Mouse (Mus musculus): Measurements from ENCODE around the gene Rab20. TPM values are rescaled to one million over a fixed set of nuclear protein-coding genes. Genes with fewer than 3 reads are reported as not detected.

Gene Rab20
- total and polyA plus RNA-seq, 2 experiments: 15.9 to 21.2 TPM

GRCm38 (mm10) chr8:11457278-11457677 is 21.2 kb downstream of the Rab20 start:
- H3K79me2 ChIP-seq (ENCODE audit: control insufficient read depth, insufficient read depth, low read length): peaks cover 28% of the 10 kb centered on the region
- 50% methylated on average over 3 of the region's 3 CpGs for WGBS
- no peaks in the 10 kb centered on the region for H3K27me3 ChIP-seq (ENCODE audit: control insufficient read depth, insufficient read depth, low read length)
- no peak overlapping the region for H3K9ac ChIP-seq (ENCODE audit: low read depth, low read length)
- no peak for DNase-seq (ENCODE audit: extremely low read depth, low read depth, low spot score)
- peak overlapping the region; percentile 95 for H3K27ac ChIP-seq (replicated peaks; ENCODE audit: insufficient read depth, low read depth, low read length)
- peaks cover 6% of the 10 kb centered on the region; the same call in 1 of the 2 replicates for H3K36me3 ChIP-seq (ENCODE audit: control insufficient read depth, insufficient read depth, low read length)
- peaks cover 22% of the 10 kb centered on the region for H3K4me1 ChIP-seq (ENCODE audit: control insufficient read depth, insufficient read depth, low read length)
- H3K4me3 ChIP-seq (ENCODE audit: insufficient read depth, low read depth, low read length): no peak overlapping the region
- no peak for TF ChIP-seq POLR2A (IDR thresholded peaks at IDR 0.05; ENCODE audit: extremely low read depth, insufficient read depth, low read length)
- no peak for TF ChIP-seq CTCF (IDR thresholded peaks at IDR 0.05; ENCODE audit: low read depth, low read length)

- H3K27ac ChIP-seq (replicated peaks; ENCODE audit: insufficient read depth, low read depth, low read length): no peak overlapping the region
- H3K36me3 ChIP-seq (ENCODE audit: control insufficient read depth, insufficient read depth, low read length): peaks cover 6% of the 10 kb centered on the region; the same call in 1 of the 2 replicates
- DNase-seq (ENCODE audit: extremely low read depth, low read depth, low spot score): no peak
- peaks cover 11% of the 10 kb centered on the region; the same call in 1 of the 2 replicates for H3K79me2 ChIP-seq (ENCODE audit: control insufficient read depth, insufficient read depth, low read length)
- TF ChIP-seq CTCF (IDR thresholded peaks at IDR 0.05; ENCODE audit: low read depth, low read length): no peak
- no peak for TF ChIP-seq POLR2A (IDR thresholded peaks at IDR 0.05; ENCODE audit: extremely low read depth, insufficient read depth, low read length)
- H3K27me3 ChIP-seq (ENCODE audit: control insufficient read depth, insufficient read depth, low read length): no peaks in the 10 kb centered on the region
- no peak overlapping the region for H3K9ac ChIP-seq (ENCODE audit: low read depth, low read length)
- peaks cover 18% of the 10 kb centered on the region for H3K4me1 ChIP-seq (ENCODE audit: control insufficient read depth, insufficient read depth, low read length)
- 88% methylated on average over 12 of the region's 12 CpGs for WGBS
- H3K4me3 ChIP-seq (ENCODE audit: insufficient read depth, low read depth, low read length): no peak overlapping the region
These were observed 24.3 kb downstream of the Rab20 start for GRCm38 (mm10) chr8:11454228-11454627.

GRCm38 (mm10) chr8:11452974-11453373 is 25.5 kb downstream of the Rab20 start:
- whole genome bisulfite sequencing: 82% methylated on average over 4 of the region's 4 CpGs
- Histone ChIP-seq H3K4me1 (ENCODE audit: control insufficient read depth, insufficient read depth, low read length) (peaks cover 13% of the 10 kb centered on the region), H3K4me3 (ENCODE audit: insufficient read depth, low read depth, low read length) (no peak overlapping the region), H3K9ac (ENCODE audit: low read depth, low read length) (no peak overlapping the region), H3K36me3 (ENCODE audit: control insufficient read depth, insufficient read depth, low read length) (peaks cover 6% of the 10 kb centered on the region; the same call in 1 of the 2 replicates), H3K27ac (replicated peaks; ENCODE audit: insufficient read depth, low read depth, low read length) (0 out of 2 replicates have a peak overlapping the region, but pooled peaks have one; percentile 25), H3K79me2 (ENCODE audit: control insufficient read depth, insufficient read depth, low read length) (peaks cover 11% of the 10 kb centered on the region; the same call in 1 of the 2 replicates), H3K27me3 (ENCODE audit: control insufficient read depth, insufficient read depth, low read length) (no peaks in the 10 kb centered on the region)
- DNase-seq (ENCODE audit: extremely low read depth, low read depth, low spot score): no peak
- TF ChIP-seq CTCF (IDR thresholded peaks at IDR 0.05; ENCODE audit: low read depth, low read length) (no peak), POLR2A (IDR thresholded peaks at IDR 0.05; ENCODE audit: extremely low read depth, insufficient read depth, low read length) (no peak)

- WGBS: 63% methylated on average over 3 of the region's 3 CpGs
These were observed 26.0 kb downstream of the Rab20 start for GRCm38 (mm10) chr8:11452559-11452958.

GRCm38 (mm10) chr8:11452152-11452551 is 26.4 kb downstream of the Rab20 start:
- Histone ChIP-seq H3K9ac (ENCODE audit: low read depth, low read length) (no peak overlapping the region), H3K27me3 (ENCODE audit: control insufficient read depth, insufficient read depth, low read length) (no peaks in the 10 kb centered on the region), H3K27ac (replicated peaks; ENCODE audit: insufficient read depth, low read depth, low read length) (no peak overlapping the region), H3K36me3 (ENCODE audit: control insufficient read depth, insufficient read depth, low read length) (peaks cover 6% of the 10 kb centered on the region; the same call in 1 of the 2 replicates), H3K79me2 (ENCODE audit: control insufficient read depth, insufficient read depth, low read length) (peaks cover 11% of the 10 kb centered on the region; the same call in 1 of the 2 replicates), H3K4me1 (ENCODE audit: control insufficient read depth, insufficient read depth, low read length) (peaks cover 6% of the 10 kb centered on the region; the same call in 1 of the 2 replicates), H3K4me3 (ENCODE audit: insufficient read depth, low read depth, low read length) (no peak overlapping the region)
- no peak for DNase-seq (ENCODE audit: extremely low read depth, low read depth, low spot score)
- TF ChIP-seq CTCF (IDR thresholded peaks at IDR 0.05; ENCODE audit: low read depth, low read length): no peak
- TF ChIP-seq POLR2A (IDR thresholded peaks at IDR 0.05; ENCODE audit: extremely low read depth, insufficient read depth, low read length): no peak
- 87% methylated on average over 1 of the region's 1 CpGs for WGBS

More at GRCm38 (mm10) chr8:11452559-11452958, 26.0 kb downstream of the Rab20 start:
- Histone ChIP-seq H3K4me1 (ENCODE audit: control insufficient read depth, insufficient read depth, low read length) (peaks cover 9% of the 10 kb centered on the region), H3K27ac (replicated peaks; ENCODE audit: insufficient read depth, low read depth, low read length) (no peak overlapping the region), H3K36me3 (ENCODE audit: control insufficient read depth, insufficient read depth, low read length) (peaks cover 6% of the 10 kb centered on the region; the same call in 1 of the 2 replicates), H3K27me3 (ENCODE audit: control insufficient read depth, insufficient read depth, low read length) (no peaks in the 10 kb centered on the region), H3K4me3 (ENCODE audit: insufficient read depth, low read depth, low read length) (no peak overlapping the region), H3K9ac (ENCODE audit: low read depth, low read length) (no peak overlapping the region), H3K79me2 (ENCODE audit: control insufficient read depth, insufficient read depth, low read length) (peaks cover 11% of the 10 kb centered on the region; the same call in 1 of the 2 replicates)
- TF ChIP-seq CTCF (IDR thresholded peaks at IDR 0.05; ENCODE audit: low read depth, low read length) (no peak), POLR2A (IDR thresholded peaks at IDR 0.05; ENCODE audit: extremely low read depth, insufficient read depth, low read length) (no peak)
- peak; percentile 29 for DNase-seq (ENCODE audit: extremely low read depth, low read depth, low spot score)

Data from liver, adult 2 months (tissue).